Mouse (Mus musculus) left cerebral cortex, adult 18-20 months (tissue): ENCODE data around the gene Rabgap1l. TPM values are rescaled to one million over a fixed set of nuclear protein-coding genes. Genes with fewer than 3 reads are reported as not detected.

Source experiments
- DNase-seq, 2 experiments: peaks; one replicate each; pipeline ENCODE4 v3.0.0; 2021 to 2022; ENCODE audit warnings: low spot score in 2 of 2, mixed read lengths in 1 of 2
- total RNA-seq, 2 experiments: library from RNA; stranded (reverse); gene quantifications; 2 replicates each; pipeline ENCODE4 v1.2.3; 2021

Gene Rabgap1l
- total RNA-seq, 2 experiments from 2014 or later, result 205 to 221 TPM

DNA sequence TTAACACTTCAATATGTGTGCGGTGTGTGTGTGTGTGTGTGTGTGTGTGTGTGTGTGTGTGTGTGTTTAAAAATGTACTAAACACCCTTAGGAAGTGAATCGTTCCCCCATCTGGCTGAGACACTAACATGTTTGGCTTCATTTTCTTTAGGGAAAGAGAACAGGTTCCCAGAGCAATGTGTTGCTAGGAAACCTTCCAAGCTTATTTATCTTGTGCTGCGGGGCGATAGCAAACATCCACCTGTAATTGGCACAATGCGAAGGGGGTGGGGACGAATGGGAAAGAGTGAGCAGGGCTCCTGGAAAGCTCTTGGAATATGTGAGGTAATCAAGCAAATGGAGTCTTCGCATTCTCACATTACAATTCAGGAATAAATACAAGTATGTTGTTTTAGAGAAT is 533.1 kb downstream of the Rabgap1l start:
- DNase-seq, result no peak

DNA sequence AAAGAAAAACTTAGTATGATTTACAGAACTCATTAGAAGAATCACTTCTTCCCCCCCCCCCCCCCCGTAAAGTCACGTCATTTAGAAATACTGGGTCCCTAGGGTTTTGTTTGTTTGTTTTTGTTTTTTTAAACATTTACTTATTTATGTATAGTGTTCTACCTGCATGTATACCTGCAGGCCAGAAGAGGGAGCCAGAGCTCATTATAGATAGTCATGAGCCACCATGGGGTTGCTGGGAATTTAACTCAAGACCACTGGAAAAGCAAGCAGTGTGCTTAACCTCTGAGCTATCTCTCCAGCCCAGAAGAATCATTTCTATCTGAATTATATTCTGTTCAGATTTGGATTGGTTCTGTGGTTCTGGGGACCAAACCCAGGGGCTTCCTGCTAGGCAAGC is 539.9 kb downstream of the Rabgap1l start:
- DNase-seq, result no peak

DNA sequence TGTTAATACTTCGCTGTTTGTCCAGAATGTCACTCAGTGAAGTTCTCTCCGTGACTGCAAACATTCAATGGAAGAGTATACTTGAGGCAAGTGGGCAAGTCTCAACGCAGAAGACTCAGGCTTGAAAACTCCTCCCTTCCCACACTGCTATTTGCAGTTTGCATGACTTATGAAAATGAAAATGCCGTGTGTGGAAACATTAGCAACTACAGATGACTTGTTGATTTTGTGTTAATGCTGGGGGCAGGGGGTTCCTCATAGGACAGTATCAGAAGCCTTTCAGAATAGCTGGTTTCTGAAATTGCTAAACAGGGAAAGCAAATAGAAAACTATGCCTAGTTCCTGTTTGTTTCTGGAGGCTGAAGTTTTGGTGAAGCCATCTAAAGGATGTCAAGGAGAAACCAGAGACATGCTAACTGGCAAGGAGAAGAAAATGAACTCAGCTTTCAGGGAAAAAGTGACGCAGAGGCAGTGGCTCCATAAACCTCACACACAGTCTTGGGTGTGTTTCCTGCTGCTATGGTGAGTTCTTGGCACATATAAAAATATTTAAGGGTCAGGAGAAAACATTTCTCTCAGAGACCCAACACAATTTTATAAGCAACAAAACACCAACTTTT is 541.5 kb downstream of the Rabgap1l start:
- DNase-seq, result no peak

DNA sequence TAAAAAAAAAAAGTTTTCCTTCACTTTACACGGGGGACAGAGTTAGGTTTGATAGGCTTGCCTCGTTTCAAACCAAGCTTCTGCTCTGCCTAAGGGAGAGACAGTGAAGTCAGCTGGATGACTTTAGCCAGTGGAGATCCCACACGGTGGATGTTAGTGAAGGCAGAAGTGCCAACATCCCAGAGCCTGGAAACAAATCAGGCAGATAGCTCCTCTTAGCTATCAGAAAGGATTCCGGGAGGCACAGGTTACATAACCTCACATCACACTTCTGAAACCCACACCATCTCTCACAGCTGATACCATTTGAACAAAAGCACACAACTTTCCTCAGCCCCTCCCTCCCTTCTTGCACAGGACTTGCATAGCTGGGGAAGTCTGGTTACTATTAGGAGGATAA is 542.2 kb downstream of the Rabgap1l start:
- DNase-seq, result no peak

DNA sequence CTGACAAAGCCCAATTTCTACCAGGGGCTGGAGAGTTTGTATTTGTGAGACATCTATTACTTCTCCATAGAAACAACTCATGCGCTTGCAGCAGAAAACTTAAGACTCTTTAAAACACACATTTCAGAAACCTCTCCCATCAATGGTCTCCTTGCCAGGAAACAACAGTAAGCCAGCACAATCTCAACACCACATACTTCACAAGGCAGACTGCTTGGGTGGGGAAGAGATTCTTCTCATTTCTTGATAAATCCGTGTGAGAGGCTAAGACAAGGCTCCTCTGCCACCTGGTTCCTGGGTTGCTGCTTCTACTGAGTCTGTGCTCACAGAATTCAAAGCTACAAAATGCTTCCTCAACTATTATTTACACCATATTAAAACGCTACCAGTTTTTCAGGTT is 543.2 kb downstream of the Rabgap1l start:
- no peak for DNase-seq

DNA sequence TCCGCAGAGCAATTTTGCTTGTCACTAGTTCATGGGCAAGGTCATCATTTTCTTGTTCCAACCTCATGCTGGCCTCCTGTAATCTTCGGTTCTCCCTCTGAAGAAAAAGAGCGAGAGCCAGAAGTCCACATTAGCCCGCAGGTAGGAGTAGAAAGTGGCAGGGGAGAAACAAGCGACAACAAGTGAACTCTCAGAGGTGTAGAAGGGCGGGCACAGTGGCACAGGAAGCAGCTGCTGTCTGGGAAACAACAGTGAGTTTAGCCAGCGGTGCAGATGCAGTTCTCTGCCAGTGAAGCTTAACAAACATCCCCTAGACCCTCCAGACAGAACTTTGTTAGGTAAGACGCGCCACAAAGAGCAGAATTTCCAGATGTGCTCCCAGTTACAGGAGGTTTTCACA is 545.5 kb downstream of the Rabgap1l start:
- DNase-seq, result no peak

DNA sequence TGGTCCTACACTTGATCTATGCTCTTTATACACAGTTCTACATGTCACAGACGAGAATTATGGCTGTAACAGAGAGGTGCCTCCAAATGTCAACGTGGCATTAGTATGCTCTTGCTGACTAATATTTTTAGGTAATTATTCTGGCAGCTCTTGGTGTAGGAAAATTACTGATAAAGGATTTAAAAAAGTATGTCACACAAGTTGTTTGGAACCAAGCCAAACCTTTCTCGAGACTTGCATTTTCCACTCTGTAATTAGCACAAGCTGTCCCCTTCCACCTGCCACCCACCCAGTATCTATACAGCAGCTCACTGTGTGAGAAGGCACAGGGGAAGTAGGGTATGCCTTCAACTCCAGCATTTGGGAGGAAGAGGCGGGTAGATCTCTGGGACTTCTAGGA is 546.2 kb downstream of the Rabgap1l start:
- DNase-seq, result no peak

DNA sequence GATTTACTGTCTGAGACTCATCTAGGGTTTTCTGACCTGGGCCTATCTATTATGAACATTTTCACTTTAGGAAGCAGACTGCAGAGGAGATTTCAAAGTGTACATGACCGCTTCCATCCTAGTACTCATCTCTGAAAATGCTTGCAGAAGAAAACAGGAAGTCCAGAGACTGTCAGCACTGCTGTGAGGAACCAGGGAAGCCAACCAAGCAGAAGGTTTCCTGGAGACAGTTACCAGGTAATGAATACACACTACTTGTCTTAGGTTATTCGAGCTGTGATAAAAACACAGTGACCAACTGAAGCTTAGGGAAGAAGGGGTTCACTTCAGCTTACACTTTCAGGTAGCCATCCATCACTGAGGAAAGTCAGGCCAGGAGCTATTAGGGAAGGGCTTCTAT is 547.1 kb downstream of the Rabgap1l start:
- DNase-seq, result no peak

DNA sequence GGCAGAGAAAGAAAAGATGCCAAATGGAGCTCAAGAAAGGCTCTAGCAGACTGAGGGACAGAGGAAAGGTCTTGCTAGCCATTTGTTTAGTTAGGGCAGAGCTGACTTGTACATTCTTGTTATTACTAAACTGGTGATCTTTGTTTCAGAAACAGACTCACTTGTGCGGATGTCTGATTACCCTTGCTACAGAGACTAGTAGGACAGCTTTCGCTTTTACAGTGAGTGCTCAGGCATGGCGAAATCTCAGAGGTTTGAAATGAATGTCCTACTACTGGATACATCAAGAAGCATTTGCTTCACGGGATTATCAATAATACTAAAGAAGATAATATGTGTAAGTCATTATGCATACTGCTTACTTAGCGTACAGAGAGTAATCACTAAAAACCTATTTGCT is 548.3 kb downstream of the Rabgap1l start:
- DNase-seq, result no peak

DNA sequence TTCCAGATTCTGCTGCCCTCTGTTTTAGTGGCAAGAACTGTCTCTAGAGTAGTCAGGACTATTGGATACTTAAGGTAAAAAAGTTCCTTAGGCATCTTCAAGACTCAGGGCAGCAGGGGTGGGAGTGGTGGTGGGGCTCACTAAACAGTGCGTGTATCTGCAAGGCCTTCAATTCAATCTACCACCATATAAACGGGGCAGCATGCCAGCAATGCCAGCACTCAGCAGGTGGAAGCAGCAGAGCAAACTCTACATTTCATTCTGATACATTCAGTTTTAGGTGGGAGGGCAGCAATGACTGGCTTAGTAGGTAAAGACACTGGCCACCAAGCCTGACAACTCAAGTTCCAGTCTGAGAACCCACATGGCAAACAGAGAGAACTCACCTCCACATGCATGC is 552.9 kb downstream of the Rabgap1l start:
- no peak for DNase-seq

DNA sequence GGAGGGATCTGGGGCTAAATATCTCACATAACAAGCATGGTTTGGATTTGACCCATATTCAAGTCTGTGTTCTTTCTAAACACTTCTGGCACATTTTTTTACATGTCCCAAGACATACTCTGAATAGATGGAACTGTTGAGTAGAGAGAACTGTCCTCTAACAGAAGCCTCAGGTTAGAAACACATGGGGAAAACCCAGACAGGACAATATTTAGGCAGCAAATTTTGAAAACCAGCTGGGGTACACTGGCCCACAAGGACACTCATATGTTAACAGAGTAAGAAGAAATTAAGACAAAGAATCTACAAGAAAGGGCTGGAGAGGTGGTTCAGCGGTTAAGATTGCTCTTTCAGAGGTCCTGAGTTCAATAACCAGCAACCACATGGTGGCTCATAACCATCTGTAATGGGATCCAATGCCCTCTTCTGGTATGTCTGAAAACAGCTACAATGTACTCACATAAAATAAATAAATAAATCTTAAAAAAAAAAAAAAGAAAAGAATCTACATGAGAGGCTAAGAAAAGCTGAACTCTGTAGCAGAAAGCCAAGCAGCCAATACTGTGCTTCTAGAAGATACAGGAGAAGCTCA is 554.1 kb downstream of the Rabgap1l start:
- DNase-seq, result no peak

DNA sequence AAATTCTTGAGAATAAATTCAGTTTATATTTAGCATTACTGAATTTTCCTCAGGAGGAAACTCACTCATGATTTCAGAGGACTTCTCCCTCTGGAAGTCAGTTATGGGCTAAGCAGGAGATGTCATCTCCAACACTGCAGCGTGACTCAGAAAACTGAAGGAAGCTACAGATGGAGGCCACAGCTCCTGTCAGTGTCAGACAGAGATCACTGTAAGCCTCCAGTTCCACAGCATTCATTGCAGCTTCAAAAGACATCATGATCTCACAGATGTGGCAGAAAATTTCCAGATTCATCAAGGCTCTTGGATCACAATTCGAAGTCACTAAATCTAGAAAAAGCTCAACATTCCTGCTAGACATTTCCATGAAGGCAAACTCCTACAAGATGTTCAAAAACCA is 555.0 kb downstream of the Rabgap1l start:
- no peak for DNase-seq

DNA sequence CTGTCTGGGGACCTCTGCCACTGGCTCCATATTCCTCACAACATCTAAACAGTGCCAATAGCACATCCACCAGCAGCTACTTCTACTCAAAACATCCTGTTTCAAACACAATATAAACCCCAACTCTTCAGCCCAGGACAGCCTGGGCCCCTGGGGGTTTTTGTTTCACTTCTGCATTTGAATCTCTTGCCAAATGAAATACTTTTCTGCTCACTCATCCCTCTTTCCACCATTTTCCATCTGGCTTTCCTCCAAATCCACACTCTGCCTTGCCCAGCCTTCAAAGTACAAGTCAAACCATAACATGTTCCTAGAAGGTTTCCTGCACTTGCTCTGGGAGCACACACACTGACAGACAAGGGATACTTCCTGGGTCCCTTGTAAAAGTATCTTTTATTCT is 559.1 kb downstream of the Rabgap1l start:
- DNase-seq, result no peak

DNA sequence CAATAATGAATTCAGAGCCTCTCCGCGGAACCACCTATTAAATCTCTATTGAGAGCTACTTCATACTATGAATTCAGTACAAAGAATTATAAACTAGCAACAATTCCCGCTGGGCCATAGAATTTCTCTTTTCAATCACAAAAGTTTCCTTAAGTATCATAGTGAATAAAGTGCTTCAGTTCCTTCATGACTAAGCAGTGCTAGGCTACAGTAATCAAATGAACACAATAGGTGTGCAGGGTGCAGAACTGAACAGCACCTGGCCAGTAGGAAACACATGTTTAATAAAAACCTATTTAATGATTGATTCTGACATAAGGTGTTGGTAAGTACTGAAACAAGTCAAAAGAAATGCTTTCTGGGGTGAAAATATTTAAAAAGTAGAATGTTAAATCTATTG is 560.9 kb downstream of the Rabgap1l start:
- DNase-seq, result no peak

DNA sequence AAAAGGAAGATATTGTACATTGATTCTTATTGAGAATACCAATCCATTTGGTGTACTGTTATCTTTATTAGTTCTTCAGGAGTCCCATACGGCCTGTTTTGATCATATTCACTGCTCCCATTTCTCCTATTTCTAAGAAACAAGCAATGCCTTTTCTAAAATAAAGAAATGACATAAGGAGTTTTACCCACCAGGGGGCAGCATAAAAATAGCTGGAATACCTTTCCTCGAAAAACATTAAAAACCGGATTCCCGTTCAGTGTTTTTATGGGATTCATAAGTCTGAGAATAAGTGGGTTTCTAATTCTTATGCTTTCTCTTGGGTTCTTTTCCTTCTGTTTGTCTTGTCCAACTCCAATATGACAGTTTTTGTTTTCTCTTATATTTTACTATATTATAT is 562.0 kb downstream of the Rabgap1l start:
- peak in 1 of 2 experiments; percentile 56 for DNase-seq

DNA sequence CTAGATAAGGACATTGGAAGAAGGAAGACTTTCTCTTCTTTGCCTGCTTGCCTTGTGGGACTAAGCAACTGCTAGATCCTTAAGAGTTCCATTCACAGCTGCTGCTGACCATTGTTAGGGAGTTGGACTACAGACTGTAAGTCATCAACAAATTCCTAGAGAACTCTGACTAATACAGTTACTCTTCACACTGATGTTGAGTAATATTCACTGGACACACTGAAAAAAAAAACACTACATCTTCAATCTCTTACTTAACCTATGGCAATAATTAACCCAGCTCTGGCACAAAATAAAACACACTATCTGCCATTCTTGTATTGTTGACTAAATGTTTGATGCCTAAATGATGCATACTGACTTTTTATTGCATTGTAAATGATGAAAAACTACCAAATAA is 565.2 kb downstream of the Rabgap1l start:
- DNase-seq, result no peak

DNA sequence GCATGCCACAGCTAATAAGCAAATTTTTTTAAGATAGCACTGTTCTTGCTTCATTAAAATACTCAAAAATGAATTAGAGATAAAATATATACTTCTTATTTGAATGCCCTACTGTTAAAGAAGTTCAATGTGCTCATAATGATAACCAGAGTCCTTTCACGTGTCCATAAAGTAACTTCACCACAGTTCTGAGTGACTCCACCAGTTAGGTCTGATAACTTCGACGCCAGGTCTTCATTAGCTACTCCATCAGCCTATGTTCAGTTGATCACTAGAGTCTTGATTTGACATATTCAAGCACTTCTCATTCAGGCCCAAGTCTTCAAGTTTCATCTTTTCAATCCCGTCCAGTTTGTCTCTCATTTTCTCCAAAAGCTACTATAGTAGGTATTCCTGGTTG is 565.8 kb downstream of the Rabgap1l start:
- DNase-seq, result no peak

DNA sequence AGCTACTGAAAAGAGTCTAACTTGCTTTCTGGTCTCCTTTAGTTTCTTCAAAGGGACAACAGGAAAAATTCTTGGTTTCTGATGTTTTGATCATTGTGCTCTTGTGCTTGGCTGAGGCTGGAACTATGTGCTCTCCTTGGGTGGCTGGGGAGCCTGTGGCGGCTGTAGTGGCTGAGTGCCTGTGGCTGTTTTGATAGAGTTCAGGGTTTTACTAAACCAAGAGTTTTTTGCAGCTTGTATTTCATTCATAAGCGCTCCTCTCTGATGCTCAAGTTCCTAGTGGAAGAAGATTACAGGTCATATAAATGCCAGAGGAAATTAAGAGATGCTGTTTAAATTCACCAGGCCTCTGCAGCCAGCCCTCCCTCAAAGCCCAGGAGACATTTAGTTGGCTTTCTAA is 568.9 kb downstream of the Rabgap1l start:
- no peak for DNase-seq

DNA sequence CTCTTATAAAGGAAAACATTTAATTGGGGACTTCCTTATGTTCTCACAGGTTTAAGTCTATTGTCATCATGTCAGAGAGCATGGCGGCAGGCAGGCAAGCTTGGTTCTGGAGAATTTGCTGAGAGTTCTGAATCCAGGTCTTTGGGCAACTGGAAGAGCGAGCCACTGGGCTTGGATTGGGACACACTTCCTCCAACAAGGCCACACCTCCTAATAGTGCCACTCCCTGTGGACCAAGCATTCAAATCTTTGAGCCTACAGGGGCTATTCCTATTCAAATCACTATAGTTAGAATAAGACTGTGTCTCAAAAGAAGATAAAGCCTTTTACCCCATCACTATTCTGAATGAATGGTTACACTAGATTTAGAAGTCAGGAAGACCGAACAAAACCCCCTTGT is 575.1 kb downstream of the Rabgap1l start:
- DNase-seq, result no peak

DNA sequence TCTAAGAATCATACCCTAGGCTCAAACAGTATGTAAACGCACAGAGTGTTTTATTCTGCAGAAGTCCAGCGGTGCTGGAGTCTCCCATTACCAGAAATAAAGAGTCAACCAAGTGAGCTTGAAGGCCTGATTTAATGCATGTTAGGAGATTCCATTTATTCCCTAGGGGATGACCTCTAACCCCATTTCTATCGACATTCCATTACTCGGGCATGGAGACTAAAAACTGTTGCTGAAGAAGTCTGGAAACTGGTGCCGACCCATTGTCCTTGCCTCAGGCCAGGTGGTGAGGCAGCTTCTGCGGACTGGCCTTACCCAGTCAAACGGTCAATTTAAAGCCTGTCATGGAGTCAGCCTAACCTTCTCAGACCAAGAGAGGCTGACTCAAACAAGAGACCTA is 578.8 kb downstream of the Rabgap1l start:
- DNase-seq, result no peak

DNA sequence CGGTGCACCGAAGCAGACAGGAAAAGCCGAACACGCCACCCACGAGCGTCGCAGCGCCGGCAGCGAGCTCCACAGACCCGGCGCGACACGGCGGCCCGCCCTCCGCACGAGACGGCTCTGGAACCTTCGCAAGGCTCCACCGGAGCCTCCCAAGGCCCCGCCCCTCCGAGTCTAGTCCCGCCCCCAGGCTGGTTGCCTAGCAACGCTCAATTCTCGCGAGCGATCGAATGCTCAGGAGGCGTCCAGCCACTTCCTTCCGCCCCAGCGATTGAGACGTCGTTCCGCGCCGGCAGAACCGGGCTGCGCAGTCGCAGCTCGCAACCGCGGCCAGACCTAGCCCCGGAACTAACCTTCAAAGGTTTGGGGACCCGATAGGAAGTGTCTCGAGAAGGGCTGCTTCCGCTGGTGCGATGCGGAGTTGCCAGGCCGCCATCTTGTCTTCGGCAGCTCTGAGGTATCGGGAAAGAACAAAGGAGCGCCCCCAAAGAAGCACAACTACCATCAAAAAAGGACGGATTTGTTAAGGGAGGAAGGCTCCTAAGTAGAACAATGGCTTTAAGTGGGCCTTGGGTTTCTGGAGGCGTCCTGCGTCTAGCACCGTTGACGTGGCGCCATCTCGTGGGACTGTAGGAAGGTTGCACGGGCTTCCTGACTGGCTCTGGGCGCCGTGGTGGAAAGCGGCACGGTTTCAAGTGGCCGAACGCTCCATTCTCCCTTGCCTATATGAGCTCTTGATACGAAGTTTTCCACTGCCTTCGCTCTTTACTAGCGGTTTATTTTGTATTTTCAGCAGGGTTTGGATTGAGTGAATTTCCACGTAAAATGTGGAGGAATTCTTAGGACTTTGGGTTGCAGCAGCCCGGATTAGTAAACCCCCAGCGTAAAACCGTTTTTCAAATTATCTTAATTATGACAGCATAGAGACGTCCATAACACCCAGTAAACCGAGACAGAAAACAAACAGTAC is 580.0 kb downstream of the Rabgap1l start, which contains the start of gene Cacybp:
Cacybp (minus strand) TSS at position 173 of the 967 bp plus-strand sequence.
- peak; percentile 99 to 100 for DNase-seq

DNA sequence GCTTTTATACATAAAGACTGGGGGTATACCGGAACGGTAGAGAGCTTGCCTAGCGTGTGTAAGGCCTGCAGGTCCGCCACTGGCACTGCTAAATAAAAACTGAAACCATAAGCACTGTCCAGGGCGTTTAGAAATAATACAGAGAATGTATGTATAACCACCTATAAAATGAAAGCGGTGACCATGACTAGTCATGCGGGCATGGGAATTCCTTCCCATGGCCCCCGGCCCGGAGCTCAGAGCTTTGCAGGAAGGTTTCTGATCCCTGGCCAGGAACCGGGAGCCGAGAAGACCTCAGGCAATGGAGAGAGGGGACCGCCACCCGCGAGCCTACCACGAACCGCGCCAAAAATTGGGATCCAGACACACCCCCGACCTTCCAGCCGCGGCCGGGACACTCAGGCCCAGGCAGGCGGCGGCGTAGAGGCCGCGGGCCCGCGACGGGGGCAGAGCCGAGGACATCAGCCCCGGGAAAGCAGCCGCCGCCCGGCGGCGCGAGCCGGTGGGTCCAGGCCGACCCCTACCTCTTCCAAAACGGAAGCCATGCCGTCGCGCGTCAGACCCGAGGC is 580.8 kb downstream of the Rabgap1l start:
- peak in 1 of 2 experiments; percentile 40 for DNase-seq
